Mouse (Mus musculus) midbrain, embryonic 15.5 days (tissue): ENCODE measurements at regions not wholly inside any gene's neighbourhood (a gene's known extent, or its start where the extent isn't known, plus 50 kb on each side); places are given as distances from the start of the nearest gene placed in this dataset.
A peak's percentile ranks its signal among the peaks of the same experiment; 100 is the strongest.
"Not testable (repeated sequence)": the region's sequence is repeated elsewhere in the genome, so short reads cannot be mapped to it uniquely, and the experiment has no call there.

Experiments used
- ATAC-seq: fragments of 200-750 bp; cut with Nextera tagmentation; replicated peaks from 2 replicates; pipeline ENCODE4 v1.8.0; 2017; ENCODE audit warnings: moderate TSS enrichment
- H3K27ac ChIP-seq: fragments of 300-500 bp; sonication (generic); 2 replicates; pipeline ENCODE4 v1.5.1; 2015; ENCODE audit warnings: mild to moderate bottlenecking, inconsistent platforms
- H3K27me3 ChIP-seq: fragments of 300-500 bp; sonication (generic); replicated peaks from 2 replicates; pipeline ENCODE4 v1.6.1; 2015; ENCODE audit warnings: inconsistent platforms
- H3K36me3 ChIP-seq: fragments of 300-500 bp; sonication (generic); replicated peaks from 2 replicates; pipeline ENCODE4 v1.6.1; 2015; ENCODE audit warnings: inconsistent platforms
- H3K4me1 ChIP-seq: fragments of 300-500 bp; sonication (generic); 2 replicates; pipeline ENCODE4 v1.6.1; 2015; ENCODE audit warnings: inconsistent platforms
- H3K4me2 ChIP-seq: fragments of 300-500 bp; sonication (generic); 2 replicates; pipeline ENCODE4 v1.6.1; 2015; ENCODE audit warnings: inconsistent platforms, mild to moderate bottlenecking, moderate library complexity
- H3K4me3 ChIP-seq: fragments of 300-500 bp; sonication (generic); 2 replicates; pipeline ENCODE4 v1.5.1; 2015; ENCODE audit warnings: mild to moderate bottlenecking, inconsistent platforms
- H3K9ac ChIP-seq: fragments of 300-500 bp; sonication (generic); 2 replicates; pipeline ENCODE4 v1.6.1; 2015; ENCODE audit warnings: mild to moderate bottlenecking, inconsistent platforms
- H3K9me3 ChIP-seq: fragments of 300-500 bp; sonication (generic); 2 replicates; pipeline ENCODE4 v1.6.1; 2016; ENCODE audit warnings: inconsistent platforms
- WGBS: fragments of 180-500 bp; shearing (Covaris S2); methylation state at CpG from one replicate; pipeline ENCODE4 v1.1.7; 2015; ENCODE audit warnings: mixed read lengths; 5-methylcytosine and 5-hydroxymethylcytosine counted together

- Histone ChIP-seq H3K36me3 (no peaks in the 10 kb centered on the region), H3K27me3 (no peaks in the 10 kb centered on the region), H3K4me3 (no peak overlapping the region), H3K27ac (no peak overlapping the region), H3K9ac (no peak overlapping the region), H3K4me1 (no peaks in the 10 kb centered on the region), H3K4me2 (no peak overlapping the region), H3K9me3 (no peaks in the 10 kb centered on the region; the same call in 1 of the 2 replicates)
- WGBS = 72% methylated on average over 9 of the region's 9 CpGs
- no peak for ATAC-seq
Measured at GRCm38 (mm10) chr17:31753113-31753858, 75.7 kb downstream of the Cryaa start.

DNA sequence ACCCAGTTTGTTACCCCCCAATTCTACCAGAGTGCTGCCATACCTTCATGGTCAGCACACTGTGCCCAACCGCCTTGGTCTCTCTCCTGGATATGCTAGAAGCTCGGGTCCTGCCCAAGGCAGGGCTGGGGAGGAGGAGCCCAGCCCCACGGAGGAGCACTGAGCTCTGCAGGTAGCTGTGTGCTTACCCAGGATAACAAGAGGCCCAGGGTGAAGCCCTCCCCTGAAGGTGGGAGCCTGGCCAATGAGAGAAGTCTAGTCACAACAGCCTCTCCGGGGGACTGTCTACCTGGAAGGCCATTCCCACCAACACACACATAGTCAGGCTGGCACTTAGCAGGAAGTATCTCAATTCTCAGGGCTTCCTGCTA, 76.2 kb downstream of the Cryaa start:
- Histone ChIP-seq H3K9me3 (no peaks in the 10 kb centered on the region; the same call in 1 of the 2 replicates), H3K27ac (no peak overlapping the region), H3K4me2 (no peak overlapping the region), H3K27me3 (no peaks in the 10 kb centered on the region), H3K4me1 (no peaks in the 10 kb centered on the region), H3K4me3 (no peak overlapping the region), H3K36me3 (no peaks in the 10 kb centered on the region), H3K9ac (no peak overlapping the region)
- WGBS = 57% methylated on average over 4 of the region's 4 CpGs
- ATAC-seq = no peak

DNA sequence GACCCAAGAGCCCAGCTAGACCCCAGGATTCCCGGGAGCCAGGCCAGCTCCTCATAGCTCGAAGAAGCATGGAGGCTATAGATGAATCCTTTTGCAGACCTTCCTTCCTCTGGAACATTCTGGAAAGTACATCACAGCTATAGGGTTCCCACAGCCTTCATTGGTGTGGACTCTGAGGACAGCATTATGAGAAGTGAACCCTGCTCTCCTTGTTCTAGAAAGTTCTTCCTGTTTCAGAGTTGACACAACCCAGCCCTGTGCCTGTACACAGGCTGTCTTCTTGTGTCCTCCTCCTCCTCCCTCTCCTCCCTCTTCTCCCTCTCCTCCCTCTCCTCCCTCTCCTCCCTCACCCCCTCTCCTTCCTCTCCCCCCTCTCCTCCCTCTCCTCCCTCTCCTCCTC, 82.9 kb downstream of the Cryaa start:
- no peaks in the 10 kb centered on the region for H3K4me1 ChIP-seq
- H3K4me3 ChIP-seq = no peak overlapping the region
- 86% methylated on average over 2 of the region's 2 CpGs for WGBS
- H3K4me2 ChIP-seq = no peak overlapping the region
- H3K9me3 ChIP-seq = no peaks in the 10 kb centered on the region; the same call in 1 of the 2 replicates
- no peak overlapping the region for H3K9ac ChIP-seq
- no peaks in the 10 kb centered on the region for H3K27me3 ChIP-seq
- no peak for ATAC-seq
- no peak overlapping the region for H3K27ac ChIP-seq
- H3K36me3 ChIP-seq = no peaks in the 10 kb centered on the region

DNA sequence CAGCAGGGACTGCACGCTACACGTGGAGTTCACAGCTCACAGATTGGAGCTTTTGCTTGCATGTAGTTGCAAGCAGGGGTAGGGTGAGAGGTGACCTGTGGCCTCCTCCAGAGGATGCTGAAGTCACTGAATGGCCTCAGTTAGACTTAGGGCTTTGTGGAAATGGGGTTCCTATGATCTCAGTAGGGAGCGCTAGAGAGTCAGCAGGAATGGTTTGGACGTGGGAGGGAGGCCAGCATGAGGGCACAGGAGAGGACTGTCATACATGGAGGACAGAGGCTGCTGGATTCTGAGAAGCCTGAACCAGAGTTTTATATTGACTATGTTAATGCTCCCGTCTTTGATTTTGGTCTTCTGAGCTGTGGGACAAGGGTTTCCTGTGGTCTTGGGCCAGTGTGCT, 85.5 kb downstream of the Cryaa start:
- ATAC-seq = no peak
- Histone ChIP-seq H3K27ac (no peak overlapping the region), H3K27me3 (no peaks in the 10 kb centered on the region), H3K4me3 (no peak overlapping the region), H3K36me3 (no peaks in the 10 kb centered on the region), H3K9me3 (no peaks in the 10 kb centered on the region), H3K4me1 (peaks cover 18% of the 10 kb centered on the region), H3K4me2 (no peak overlapping the region), H3K9ac (no peak overlapping the region)
- 61% methylated on average over 5 of the region's 5 CpGs for WGBS

DNA sequence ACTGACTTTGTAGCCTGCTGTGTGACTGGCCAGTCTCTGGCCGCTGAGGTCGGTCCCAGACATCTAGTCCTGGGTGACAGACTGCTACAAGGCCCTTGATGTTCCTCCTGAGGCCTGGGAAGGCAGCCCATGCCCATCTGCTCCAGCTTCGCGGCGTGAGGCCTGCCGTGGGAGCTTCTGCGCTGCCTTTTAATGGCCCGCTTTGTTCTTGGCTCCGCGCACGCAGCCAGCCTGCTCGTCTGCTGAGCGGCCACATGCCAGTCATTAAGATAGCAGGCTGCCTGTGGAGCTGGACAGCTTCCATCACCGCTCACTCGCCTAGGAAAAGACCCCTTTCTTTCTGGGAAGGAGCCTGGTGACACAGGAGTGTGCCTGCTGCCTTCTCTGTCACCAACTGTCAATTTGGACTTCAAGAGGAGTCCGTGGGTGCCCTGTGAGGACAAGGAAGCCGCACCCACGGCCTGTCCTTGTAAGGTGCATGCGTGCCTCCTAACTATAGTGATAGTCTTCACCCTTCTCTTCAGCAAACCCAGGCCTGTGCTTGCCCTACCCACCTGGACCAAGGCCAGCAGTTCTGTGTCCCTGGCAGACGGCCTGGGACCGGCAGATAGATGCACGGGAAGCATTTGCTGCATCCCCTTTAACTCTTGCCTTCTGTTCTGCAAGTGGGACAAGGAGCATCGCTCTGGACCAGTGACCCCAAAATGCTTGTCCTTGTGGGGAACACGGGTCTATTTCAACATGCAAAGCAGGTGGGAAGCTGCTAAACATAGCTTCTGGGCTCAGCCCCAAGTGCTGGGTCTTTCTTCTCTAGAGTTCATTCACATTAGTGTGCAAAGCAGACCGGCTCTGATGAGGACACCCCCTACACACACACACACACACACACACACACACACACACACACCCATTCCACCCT, 88.6 kb downstream of the Sik1 start:
- peak overlapping the region; percentile 13; the same call in 1 of the 2 replicates for H3K9ac ChIP-seq
- no peak overlapping the region for H3K4me3 ChIP-seq
- WGBS = 19% methylated on average over 25 of the region's 25 CpGs
- H3K4me2 ChIP-seq = peak overlapping the region; percentile 4; the same call in 1 of the 2 replicates
- no peaks in the 10 kb centered on the region for H3K27me3 ChIP-seq
- H3K27ac ChIP-seq = peak overlapping the region; percentile 81
- no peaks in the 10 kb centered on the region; the same call in 1 of the 2 replicates for H3K9me3 ChIP-seq
- peaks cover 18% of the 10 kb centered on the region for H3K4me1 ChIP-seq
- peak; percentile 87 for ATAC-seq
- no peaks in the 10 kb centered on the region for H3K36me3 ChIP-seq

DNA sequence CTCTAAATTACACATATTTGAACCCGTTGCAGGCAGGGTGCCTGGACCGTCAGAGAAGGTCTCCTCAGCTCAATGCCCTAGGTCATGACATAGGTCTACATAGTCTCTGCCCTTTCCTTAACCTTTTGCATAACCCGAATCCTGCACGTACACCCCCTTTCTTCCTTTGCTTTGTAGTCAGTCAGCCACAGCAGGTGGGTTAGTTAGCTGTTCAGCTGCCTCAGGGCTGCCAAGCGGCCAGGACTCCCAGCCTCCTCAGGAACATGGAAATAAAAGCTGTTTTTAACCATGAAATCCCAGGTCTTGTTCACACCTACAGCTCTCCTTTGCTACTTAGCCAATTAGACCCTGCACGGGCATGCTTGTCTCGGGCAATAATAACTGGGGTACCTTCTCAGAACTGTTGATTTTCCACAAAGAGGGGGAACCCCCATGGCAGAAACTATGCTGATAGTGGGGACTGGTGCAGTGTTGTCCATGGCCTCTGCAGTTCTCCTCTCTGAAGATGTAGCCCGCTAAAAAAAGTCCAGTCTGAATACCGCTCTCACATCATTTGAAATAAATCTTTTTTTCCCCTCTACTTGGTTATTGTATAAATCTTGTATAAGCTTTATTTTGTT, 83.3 kb downstream of the Sik1 start:
- WGBS = 48% methylated on average over 9 of the region's 9 CpGs
- no peaks in the 10 kb centered on the region for H3K36me3 ChIP-seq
- H3K4me3 ChIP-seq = no peak overlapping the region
- ATAC-seq = no peak
- no peaks in the 10 kb centered on the region; the same call in 1 of the 2 replicates for H3K9me3 ChIP-seq
- H3K4me2 ChIP-seq = no peak overlapping the region
- H3K27ac ChIP-seq = no peak overlapping the region
- H3K9ac ChIP-seq = no peak overlapping the region
- no peaks in the 10 kb centered on the region for H3K27me3 ChIP-seq
- peaks cover 12% of the 10 kb centered on the region for H3K4me1 ChIP-seq

DNA sequence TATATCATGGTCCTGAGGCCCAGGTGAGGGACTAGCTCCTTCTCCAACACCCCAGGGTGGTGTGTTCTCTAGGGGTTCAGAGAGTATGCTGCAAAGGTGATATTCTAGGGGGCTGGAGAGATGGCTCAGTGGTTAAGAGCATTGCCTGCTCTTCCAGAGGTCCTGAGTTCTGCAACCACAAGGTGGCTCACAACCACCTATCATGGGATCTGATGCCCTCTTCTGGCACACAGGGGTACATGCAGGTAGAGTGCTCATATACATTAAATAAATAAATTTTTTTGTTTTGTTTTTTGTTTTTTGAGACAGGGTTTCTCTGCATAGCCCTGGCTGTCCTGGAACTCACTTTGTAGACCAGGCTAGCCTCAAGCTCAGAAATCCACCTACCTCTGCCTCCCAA, 81.7 kb downstream of the Sik1 start:
- not testable (repeated sequence) for H3K27ac ChIP-seq, H3K4me2 ChIP-seq, H3K4me3 ChIP-seq, ATAC-seq, H3K36me3 ChIP-seq, H3K9me3 ChIP-seq, H3K27me3 ChIP-seq, H3K9ac ChIP-seq
- peaks cover 14% of the 10 kb centered on the region; the same call in 1 of the 2 replicates for H3K4me1 ChIP-seq

GRCm38 (mm10) chr17:31775037-31775436, 80.6 kb downstream of the Sik1 start:
- no peak overlapping the region for H3K4me2 ChIP-seq

GRCm38 (mm10) chr17:31775966-31776365, 79.6 kb downstream of the Sik1 start:
- no peaks in the 10 kb centered on the region for H3K9me3 ChIP-seq
- H3K36me3 ChIP-seq = no peaks in the 10 kb centered on the region
- no peaks in the 10 kb centered on the region for H3K27me3 ChIP-seq
- ATAC-seq = no peak
- H3K4me2 ChIP-seq = no peak overlapping the region
- peaks cover 14% of the 10 kb centered on the region; the same call in 1 of the 2 replicates for H3K4me1 ChIP-seq
- no peak overlapping the region for H3K9ac ChIP-seq
- WGBS = 96% methylated on average over 3 of the region's 3 CpGs
- no peak overlapping the region for H3K27ac ChIP-seq
- H3K4me3 ChIP-seq = no peak overlapping the region

More at GRCm38 (mm10) chr17:31775037-31775436, 80.6 kb downstream of the Sik1 start:
- Histone ChIP-seq H3K9me3 (no peaks in the 10 kb centered on the region; the same call in 1 of the 2 replicates), H3K27me3 (no peaks in the 10 kb centered on the region), H3K9ac (no peak overlapping the region), H3K4me3 (no peak overlapping the region), H3K4me1 (peaks cover 14% of the 10 kb centered on the region; the same call in 1 of the 2 replicates), H3K36me3 (no peaks in the 10 kb centered on the region), H3K27ac (no peak overlapping the region)
- 90% methylated on average over 5 of the region's 5 CpGs for WGBS
- no peak for ATAC-seq

GRCm38 (mm10) chr17:31776949-31777607, 78.5 kb downstream of the Sik1 start:
- Histone ChIP-seq H3K9ac (no peak overlapping the region), H3K4me1 (peaks cover 14% of the 10 kb centered on the region; the same call in 1 of the 2 replicates), H3K36me3 (no peaks in the 10 kb centered on the region), H3K9me3 (no peaks in the 10 kb centered on the region), H3K27ac (peak overlapping the region; percentile 30; the same call in 1 of the 2 replicates), H3K4me2 (no peak overlapping the region), H3K27me3 (no peaks in the 10 kb centered on the region), H3K4me3 (no peak overlapping the region)
- 56% methylated on average over 9 of the region's 9 CpGs for WGBS
- 0 out of 2 replicates have a peak, but pooled peaks have one; percentile 27 for ATAC-seq

- Histone ChIP-seq H3K4me2 (no peak overlapping the region), H3K4me1 (peaks cover 14% of the 10 kb centered on the region; the same call in 1 of the 2 replicates), H3K4me3 (no peak overlapping the region), H3K36me3 (no peaks in the 10 kb centered on the region), H3K27me3 (no peaks in the 10 kb centered on the region), H3K27ac (peak overlapping the region; percentile 30; the same call in 1 of the 2 replicates), H3K9me3 (no peaks in the 10 kb centered on the region), H3K9ac (no peak overlapping the region)
- no peak for ATAC-seq
- WGBS = 74% methylated on average over 5 of the region's 5 CpGs
Measured at GRCm38 (mm10) chr17:31777751-31778150, 77.9 kb downstream of the Sik1 start.
